Mouse (Mus musculus): ENCODE measurements at regions not wholly inside any gene's neighbourhood (a gene's known extent, or its start where the extent isn't known, plus 50 kb on each side); places are given as distances from the start of the nearest gene placed in this dataset.

- in situ Hi-C loops (cut with MboI, MseI), result no loop called here
Observed at GRCm38 (mm10) chr6:104192733-104193132, 299.9 kb upstream of the Cntn6 start.

DNA sequence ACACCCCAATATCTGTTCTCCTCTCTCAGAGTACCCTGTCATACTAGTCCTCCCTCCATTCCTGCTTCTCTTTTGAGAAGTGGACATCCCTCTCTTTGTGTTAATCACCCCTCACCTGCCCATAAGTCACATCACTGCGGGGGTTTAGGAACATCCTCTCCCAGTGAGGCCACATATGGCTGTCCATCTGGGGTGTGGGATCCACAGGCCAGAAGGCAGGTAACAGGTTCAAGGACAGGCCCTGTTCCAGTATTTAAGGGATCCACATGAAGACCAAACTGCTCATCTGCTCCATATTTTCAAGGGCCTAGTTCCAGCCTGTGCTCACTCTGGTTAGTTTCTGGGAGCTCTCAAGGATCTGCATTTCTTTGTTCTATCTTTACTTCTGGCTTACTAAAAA, 285.2 kb upstream of the Cntn6 start:
- in situ Hi-C loops (cut with MboI, MseI), result loop anchor here (10.0 kb wide), 1 partner anchor 1023 kb away; no protein-coding TSS in a partner anchor

All from T-helper 1 cell (primary cell).